Mouse (Mus musculus) hindbrain, embryonic 11.5 days (tissue): Measurements from ENCODE around the gene 2200002D01Rik. TPM values are rescaled to one million over a fixed set of nuclear protein-coding genes. Genes with fewer than 3 reads are reported as not detected.
A peak's percentile ranks its signal among the peaks of the same experiment; 100 is the strongest.

Source experiments
- ATAC-seq: fragments of 200-750 bp; cut with Nextera tagmentation; 2 replicates; pipeline ENCODE4 v1.8.0; 2017; ENCODE audit warnings: mild to moderate bottlenecking, moderate TSS enrichment, moderate library complexity; ENCODE audit not compliant: low FRiP score
- DNase-seq: peaks from one replicate; pipeline ENCODE4 v3.0.0-alpha.2; 2015; ENCODE audit warnings: low spot score
- H3K27ac ChIP-seq: fragments of 300-500 bp; sonication (generic); 2 replicates; pipeline ENCODE4 v1.5.1; 2014; ENCODE audit warnings: mild to moderate bottlenecking, low read depth, low read length
- H3K27me3 ChIP-seq: fragments of 300-500 bp; sonication (generic); 2 replicates; pipeline ENCODE4 v1.6.1; 2014; ENCODE audit warnings: mild to moderate bottlenecking, low read length, moderate library complexity, mixed read lengths; ENCODE audit not compliant: control insufficient read depth, insufficient read depth
- H3K36me3 ChIP-seq: fragments of 300-500 bp; sonication (generic); 2 replicates; pipeline ENCODE4 v1.6.1; 2014; ENCODE audit warnings: mild to moderate bottlenecking, low read length, moderate library complexity, mixed read lengths; ENCODE audit not compliant: control insufficient read depth, insufficient read depth
- H3K4me1 ChIP-seq: fragments of 300-500 bp; sonication (generic); replicated peaks from 2 replicates; pipeline ENCODE4 v1.6.1; 2014; ENCODE audit warnings: low read length, mixed read lengths; ENCODE audit not compliant: control insufficient read depth, insufficient read depth
- H3K4me2 ChIP-seq: fragments of 300-500 bp; sonication (generic); replicated peaks from 2 replicates; pipeline ENCODE4 v1.6.1; 2014; ENCODE audit warnings: mild to moderate bottlenecking, low read depth, low read length
- H3K4me3 ChIP-seq: fragments of 300-500 bp; sonication (generic); 2 replicates; pipeline ENCODE4 v1.5.1; 2014; ENCODE audit warnings: low read depth, low read length
- H3K9ac ChIP-seq: fragments of 300-500 bp; sonication (generic); 2 replicates; pipeline ENCODE4 v1.6.1; 2014; ENCODE audit warnings: low read depth, low read length
- H3K9me3 ChIP-seq: fragments of 300-500 bp; sonication (generic); 2 replicates; pipeline ENCODE4 v1.6.1; 2016; ENCODE audit warnings: low read length; ENCODE audit not compliant: control insufficient read depth
- WGBS: fragments of 180-500 bp; shearing (Covaris S2); extraction: QIAGEN DNeasy Blood & Tissue Kit; methylation state at CpG from one replicate; pipeline ENCODE4 v1.1.7; 2014; 5-methylcytosine and 5-hydroxymethylcytosine counted together
- polyA plus RNA-seq: library from polyadenylated mRNA; unstranded; fragments of >200 nt; fragmentation: Nextera tagmentation; extraction: Ambion mirVana; gene quantifications from 2 replicates; pipeline ENCODE4 v1.2.1, GENCODE M21; 2014

Gene 2200002D01Rik
- 2.5 and 2.7 TPM in 2 replicates for polyA plus RNA-seq

DNA sequence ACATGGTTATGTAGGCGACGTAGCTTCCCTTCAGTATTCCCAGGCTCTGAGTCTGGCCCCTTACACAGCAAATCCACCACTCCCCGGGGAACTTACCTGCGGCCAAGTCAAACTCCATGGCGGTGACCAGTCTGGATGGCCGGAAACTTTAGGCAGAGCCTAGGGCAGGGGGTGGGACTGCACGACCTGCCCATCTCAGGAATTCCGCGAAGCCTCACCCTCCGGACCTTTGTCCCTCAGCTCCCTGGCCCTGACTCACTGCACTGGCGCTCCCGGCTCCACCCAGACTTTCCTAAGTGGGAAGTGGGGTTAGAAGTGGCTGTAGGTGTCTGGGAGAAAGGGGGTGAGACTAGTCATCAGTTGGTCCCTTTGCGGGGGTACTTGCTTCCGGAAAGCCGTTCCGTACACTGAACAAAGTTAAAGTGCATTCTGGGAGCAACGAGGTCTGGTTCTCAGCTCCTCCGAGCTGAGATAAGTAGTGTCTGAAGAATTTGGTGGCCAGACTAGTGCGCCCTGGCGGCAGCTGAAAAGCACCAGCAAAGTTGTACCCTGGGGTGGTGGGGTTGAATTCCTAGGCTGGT lies at the start of gene 2200002D01Rik:
2200002D01Rik (minus strand) TSS at position 206 of the 581 bp plus-strand sequence.
- Histone ChIP-seq H3K4me2 (peak within 1 kb of the TSS; percentile 35), H3K9ac (peak within 1 kb of the TSS; percentile 32), H3K4me1 (0 out of 2 replicates have a peak, but pooled peaks cover 4% of the 10 kb centered on the region), H3K9me3 (no peaks in the 10 kb centered on the region), H3K27me3 (peaks cover 6% of the 10 kb centered on the region), H3K27ac (no peak within 1 kb of the TSS), H3K36me3 (0 out of 2 replicates have a peak, but pooled peaks cover 2% of the 10 kb centered on the region), H3K4me3 (peak within 1 kb of the TSS; percentile 18; the same call in 1 of the 2 replicates)
- ATAC-seq: no peak
- 8% methylated on average over 20 of the region's 20 CpGs for WGBS
- DNase-seq: peak; percentile 39

DNA sequence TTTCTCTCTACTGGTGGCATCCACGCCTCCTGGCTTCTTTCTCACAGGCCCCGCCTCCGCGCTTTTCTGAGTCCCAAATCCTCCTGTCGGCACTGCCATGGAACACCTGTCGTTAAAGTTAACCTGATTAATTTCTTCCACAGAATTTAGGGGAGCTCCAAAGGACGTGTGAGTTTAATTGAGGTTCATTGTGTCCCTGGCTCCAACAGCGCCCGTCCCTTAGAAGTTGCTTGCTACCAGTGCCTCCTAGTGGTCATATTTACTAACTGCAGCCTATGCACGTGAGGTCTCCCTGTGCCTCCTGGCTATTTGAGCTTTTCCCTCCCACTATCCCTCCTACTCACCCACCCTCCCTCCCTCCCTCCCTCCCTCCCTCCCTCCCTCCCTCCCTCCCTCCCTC lies 48.7 kb upstream of the 2200002D01Rik start:
- ATAC-seq: no peak
- DNase-seq: peak; percentile 85
- Histone ChIP-seq H3K4me3 (no peak overlapping the region), H3K27ac (no peak overlapping the region), H3K9ac (no peak overlapping the region), H3K4me1 (peaks cover 17% of the 10 kb centered on the region), H3K36me3 (no peaks in the 10 kb centered on the region), H3K9me3 (no peaks in the 10 kb centered on the region), H3K4me2 (no peak overlapping the region), H3K27me3 (no peaks in the 10 kb centered on the region)
- 11% methylated on average over 10 of the region's 10 CpGs for WGBS

DNA sequence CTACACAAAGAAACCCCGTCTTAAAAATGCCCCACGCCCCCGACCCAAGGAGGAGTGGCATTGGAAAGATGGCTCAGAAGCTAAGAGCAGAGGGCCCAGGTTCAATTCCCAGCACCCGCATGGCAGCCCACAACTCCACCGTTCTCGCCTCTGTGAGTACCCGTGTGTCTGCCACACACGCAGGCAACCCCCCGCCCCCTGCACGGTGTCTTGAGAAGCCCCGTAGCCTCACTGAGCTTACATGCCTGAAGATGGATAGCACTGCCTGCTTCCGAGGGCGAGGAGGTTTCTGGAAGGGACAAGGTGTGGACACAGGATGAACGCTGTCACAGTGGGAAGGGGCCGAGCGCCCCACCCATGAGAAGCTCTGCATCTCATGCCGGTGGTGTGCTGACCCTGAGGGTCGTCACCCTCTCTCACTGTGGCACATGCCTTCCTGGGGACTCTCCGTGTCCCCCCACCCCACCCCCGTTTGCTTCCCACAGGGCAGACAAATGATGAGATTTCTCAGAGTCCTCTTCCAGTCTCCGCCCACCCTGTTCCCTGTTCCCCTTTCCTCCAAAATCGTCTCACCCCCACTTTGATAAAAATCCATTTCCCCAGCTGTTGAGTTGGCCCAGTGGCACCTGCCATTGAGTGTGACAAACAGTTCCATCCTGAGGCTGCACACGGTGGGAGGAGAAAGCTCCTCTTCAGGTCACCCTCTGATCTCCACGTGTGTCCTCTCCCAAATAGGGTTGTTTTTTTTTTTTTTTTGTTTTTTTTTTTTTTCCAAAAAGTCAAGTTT lies 47.8 kb upstream of the 2200002D01Rik start:
- H3K9ac ChIP-seq: no peak overlapping the region
- H3K27ac ChIP-seq: no peak overlapping the region
- no peak for DNase-seq
- ATAC-seq: no peak
- H3K9me3 ChIP-seq: no peaks in the 10 kb centered on the region
- H3K4me3 ChIP-seq: no peak overlapping the region
- 85% methylated on average over 24 of the region's 24 CpGs for WGBS
- H3K36me3 ChIP-seq: no peaks in the 10 kb centered on the region
- H3K4me1 ChIP-seq: peaks cover 19% of the 10 kb centered on the region
- no peaks in the 10 kb centered on the region for H3K27me3 ChIP-seq
- H3K4me2 ChIP-seq: no peak overlapping the region

DNA sequence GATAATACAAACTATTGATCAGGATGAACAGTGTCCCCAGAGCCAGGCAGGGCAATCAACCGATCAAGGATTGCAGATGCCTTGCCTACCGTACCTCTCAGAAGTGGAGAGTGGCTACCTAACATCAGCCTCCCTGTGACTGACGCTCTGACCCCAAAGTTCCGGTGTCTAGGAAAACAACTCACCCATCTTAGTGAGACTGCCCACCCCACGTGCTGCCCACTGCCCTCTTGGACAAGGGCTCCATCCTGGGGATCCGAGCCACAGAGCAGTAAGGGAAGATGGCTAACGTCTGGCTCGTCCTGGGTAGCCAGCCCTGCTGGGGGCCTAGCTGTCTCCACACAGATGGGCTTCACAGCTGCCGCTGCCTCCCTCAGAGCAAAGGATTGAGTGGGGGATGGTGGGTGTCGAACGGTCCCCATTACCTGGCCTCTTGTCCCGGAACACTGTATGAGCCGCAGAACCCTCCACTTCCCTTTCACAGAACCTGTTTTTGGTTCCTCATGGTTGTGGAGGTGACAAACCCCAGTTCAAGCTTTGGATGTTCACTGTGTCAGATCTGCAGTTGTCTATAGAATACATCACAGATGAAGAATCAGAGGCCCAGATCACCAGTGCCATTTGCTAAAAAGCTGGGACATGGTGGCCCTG lies 46.0 kb upstream of the 2200002D01Rik start:
- Histone ChIP-seq H3K4me3 (no peak overlapping the region), H3K4me2 (no peak overlapping the region), H3K27me3 (no peaks in the 10 kb centered on the region), H3K27ac (peak overlapping the region; percentile 85), H3K9me3 (no peaks in the 10 kb centered on the region), H3K9ac (peak overlapping the region; percentile 12; the same call in 1 of the 2 replicates), H3K36me3 (no peaks in the 10 kb centered on the region), H3K4me1 (peaks cover 19% of the 10 kb centered on the region)
- no peak for ATAC-seq
- 52% methylated on average over 13 of the region's 13 CpGs for WGBS
- no peak for DNase-seq

DNA sequence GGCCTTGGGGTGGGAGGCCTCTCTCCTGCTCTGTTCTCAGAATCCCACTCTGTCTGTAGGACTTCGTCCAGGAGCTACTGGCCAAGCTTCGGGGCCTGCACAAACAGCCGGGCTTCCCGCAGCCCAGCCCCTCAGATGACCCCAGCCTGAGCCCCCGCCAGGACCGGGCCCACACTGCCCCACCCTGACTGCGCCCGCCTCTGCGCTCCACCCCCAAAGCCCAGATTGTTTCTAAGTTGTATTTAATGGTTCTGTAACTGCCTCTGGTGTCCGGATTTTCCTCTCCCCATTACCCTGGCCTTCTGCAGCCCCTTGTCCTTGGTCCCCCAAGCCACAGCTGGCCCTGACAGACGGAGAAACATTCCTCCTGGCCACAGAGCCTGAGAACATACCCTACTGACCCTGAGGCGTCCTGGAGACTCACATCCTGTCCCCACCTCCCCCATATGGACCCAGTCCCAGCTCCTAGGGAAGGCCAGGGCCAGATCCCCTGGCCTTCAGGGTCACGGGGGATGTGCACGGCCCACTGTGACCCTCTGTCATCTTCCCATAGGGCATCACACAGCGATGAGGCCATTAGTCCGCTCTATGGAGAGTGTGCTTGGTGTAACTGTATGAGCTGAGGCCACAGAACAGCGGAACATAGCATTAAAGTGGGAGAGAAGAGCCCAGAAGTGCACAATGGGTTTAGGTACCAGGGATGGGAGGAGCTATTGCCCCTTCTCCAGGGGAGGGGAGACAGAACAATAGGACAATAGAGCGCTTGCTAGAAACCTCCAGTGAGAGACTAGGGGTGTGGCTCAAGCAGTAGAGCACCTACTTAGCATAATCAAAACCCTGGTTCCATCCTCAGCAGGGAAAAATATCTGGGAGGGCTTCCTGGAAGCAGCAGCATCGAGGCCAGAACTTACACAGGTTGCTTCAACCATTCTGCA lies 45.1 kb upstream of the 2200002D01Rik start:
- Histone ChIP-seq H3K27me3 (no peaks in the 10 kb centered on the region), H3K36me3 (no peaks in the 10 kb centered on the region), H3K9me3 (no peaks in the 10 kb centered on the region), H3K27ac (peak overlapping the region; percentile 85), H3K4me2 (no peak overlapping the region), H3K4me3 (no peak overlapping the region), H3K9ac (peak overlapping the region; percentile 29), H3K4me1 (peaks cover 19% of the 10 kb centered on the region)
- ATAC-seq: peak; percentile 52
- peak; percentile 51 for DNase-seq
- 15% methylated on average over 19 of the region's 19 CpGs for WGBS

DNA sequence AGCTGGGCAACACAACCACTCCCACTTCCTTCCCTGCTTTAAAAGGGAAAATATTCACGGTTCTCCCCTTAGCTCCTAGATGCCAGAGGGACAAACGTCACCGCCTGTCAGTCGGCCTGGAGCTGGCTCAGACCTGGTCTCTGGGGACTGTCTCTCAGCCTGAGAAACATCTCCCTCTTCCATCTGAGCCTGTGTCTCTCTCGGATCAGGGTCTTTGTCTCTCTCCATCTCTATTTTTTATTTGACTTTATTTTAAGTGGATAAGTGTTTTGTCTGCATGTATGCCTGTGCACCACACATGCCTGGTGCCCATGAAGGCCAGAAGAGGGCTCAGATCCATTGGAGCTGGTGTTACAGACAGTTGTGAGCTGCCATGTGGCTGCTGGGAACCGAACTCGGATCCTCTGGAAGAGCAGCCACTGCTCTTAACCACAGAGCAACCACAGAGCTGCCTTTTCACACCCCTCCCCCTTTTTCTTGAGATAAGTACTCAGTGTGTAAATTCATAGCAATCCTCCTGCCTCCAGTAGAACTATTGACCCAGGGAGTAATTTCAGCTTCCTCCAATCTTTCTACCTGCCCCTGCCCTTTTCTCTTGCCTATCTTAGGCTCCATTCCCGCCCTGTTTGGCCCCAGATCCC lies 44.3 kb upstream of the 2200002D01Rik start:
- peak; percentile 35 for DNase-seq
- peaks cover 19% of the 10 kb centered on the region for H3K4me1 ChIP-seq

DNA sequence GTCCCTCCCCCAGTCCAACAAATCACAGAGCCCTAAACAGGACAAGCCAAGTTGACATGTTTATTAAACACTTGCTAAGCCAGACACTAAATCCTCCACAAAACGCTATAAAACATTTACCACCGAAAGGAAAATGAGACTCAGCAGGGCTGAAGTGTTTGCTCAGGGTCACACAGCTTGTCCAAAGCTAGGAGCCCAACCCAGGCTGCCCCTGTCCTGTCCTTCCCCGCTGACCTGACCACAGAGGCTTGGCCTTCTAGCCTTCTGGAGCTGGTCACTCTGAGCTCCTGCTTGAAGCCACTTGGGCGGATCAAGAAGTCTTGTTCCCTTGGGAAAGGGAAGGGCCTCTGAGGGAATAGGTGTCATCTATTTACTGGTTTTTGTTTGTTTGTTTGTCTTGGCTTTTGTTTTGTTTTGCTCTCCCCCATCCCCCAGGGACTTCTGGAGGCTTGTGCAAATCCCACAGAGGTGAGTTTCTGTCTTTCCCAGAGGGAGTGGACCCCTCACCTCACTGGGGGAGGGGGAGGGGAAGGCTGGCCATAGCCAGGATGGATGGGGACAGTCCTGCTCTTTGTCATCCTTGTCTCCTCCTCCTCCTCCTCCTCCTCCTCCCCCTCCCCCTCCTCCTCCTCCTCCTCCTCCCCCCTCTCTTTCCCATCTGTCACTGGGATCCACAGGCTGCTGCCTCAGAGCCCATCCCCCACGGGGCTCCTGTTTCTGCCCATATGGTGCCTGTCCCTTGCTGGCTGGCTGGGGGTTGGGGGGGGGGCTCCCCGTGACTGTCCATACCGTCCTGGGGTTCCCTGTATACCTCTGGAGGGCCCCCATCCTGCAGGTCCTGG lies 43.6 kb upstream of the 2200002D01Rik start:
- WGBS: 27% methylated on average over 6 of the region's 7 CpGs
- Histone ChIP-seq H3K9ac (peak overlapping the region; percentile 3; the same call in 1 of the 2 replicates), H3K4me3 (no peak overlapping the region), H3K36me3 (no peaks in the 10 kb centered on the region), H3K9me3 (no peaks in the 10 kb centered on the region), H3K4me2 (peak overlapping the region; percentile 23; the same call in 1 of the 2 replicates), H3K27me3 (no peaks in the 10 kb centered on the region), H3K4me1 (peaks cover 19% of the 10 kb centered on the region), H3K27ac (peak overlapping the region; percentile 85)
- peak; percentile 72 for ATAC-seq
- DNase-seq: peak; percentile 72

More for the DNA sequence above, 44.3 kb upstream of the 2200002D01Rik start:
- peak overlapping the region; percentile 23 for H3K4me2 ChIP-seq
- H3K4me3 ChIP-seq: no peak overlapping the region
- no peaks in the 10 kb centered on the region for H3K36me3 ChIP-seq
- 20% methylated on average over 8 of the region's 8 CpGs for WGBS
- H3K27me3 ChIP-seq: no peaks in the 10 kb centered on the region
- peak; percentile 15 for ATAC-seq
- peak overlapping the region; percentile 85 for H3K27ac ChIP-seq
- peak overlapping the region; percentile 3; the same call in 1 of the 2 replicates for H3K9ac ChIP-seq
- H3K9me3 ChIP-seq: no peaks in the 10 kb centered on the region
